Mouse (Mus musculus) forelimb bud, embryonic 11.5 days (tissue): ENCODE data around the gene Rfk.

Experiments
- DNase-seq: peaks from one replicate; pipeline ENCODE4 v3.0.0-alpha.2; 2012; ENCODE audit warnings: low read depth, low spot score

Gene Rfk

GRCm38 (mm10) chr19:17393841-17394591 is at the start of gene Rfk:
Gene Rfk (plus strand): TSS chr19:17394043.
- peak; percentile 80 for DNase-seq

- no peak for DNase-seq
These were observed 49.0 kb upstream of the Rfk start for GRCm38 (mm10) chr19:17344881-17345280.

GRCm38 (mm10) chr19:17346716-17347474 is 46.9 kb upstream of the Rfk start:
- no peak for DNase-seq

- no peak for DNase-seq
These were observed 46.0 kb upstream of the Rfk start for GRCm38 (mm10) chr19:17347852-17348251.

GRCm38 (mm10) chr19:17353727-17354126 is 40.1 kb upstream of the Rfk start:
- DNase-seq = no peak

GRCm38 (mm10) chr19:17354362-17354761 is 39.5 kb upstream of the Rfk start:
- no peak for DNase-seq

- DNase-seq = no peak
These were observed 39.0 kb upstream of the Rfk start for GRCm38 (mm10) chr19:17354797-17355196.

DNA sequence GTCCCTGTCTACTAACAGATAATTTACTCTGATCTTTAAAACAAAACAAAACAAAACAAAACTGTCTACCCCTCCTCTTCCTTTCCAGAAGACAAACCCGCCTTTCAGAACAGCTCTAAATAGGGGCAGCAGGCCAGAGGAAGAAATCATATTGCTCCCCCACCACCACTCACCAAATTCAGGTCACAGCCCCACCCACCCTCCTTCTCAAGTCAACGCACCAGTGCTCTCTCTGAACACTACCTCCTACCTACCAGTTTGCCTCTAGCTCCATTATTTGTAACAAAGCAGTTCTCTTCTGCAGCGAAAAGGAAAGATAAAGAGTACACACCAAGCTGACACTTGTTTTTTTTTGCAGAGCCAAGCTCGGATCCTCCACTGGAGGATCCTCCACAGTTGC is 38.5 kb upstream of the Rfk start:
- no peak for DNase-seq

GRCm38 (mm10) chr19:17355950-17356867 is 37.6 kb upstream of the Rfk start:
- DNase-seq = peak; percentile 67

DNA sequence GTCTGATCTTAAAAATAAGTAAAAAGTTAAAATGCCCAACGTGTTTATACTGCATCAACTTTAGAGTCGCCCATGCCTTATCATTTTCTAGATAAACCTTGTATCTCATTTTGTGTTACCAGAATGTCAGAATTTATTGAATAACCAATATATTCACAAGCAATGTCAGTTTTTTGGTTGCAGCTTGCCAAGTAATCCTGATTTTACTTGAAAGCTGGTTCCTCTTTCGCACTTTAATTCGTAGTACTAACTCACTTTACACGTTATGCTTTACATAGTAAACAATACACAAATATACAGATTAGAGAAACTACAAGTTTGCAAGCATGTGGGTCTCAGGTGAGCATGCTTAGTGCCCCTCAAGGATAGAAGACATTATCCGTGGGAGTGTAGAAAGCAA is 36.9 kb upstream of the Rfk start:
- DNase-seq = no peak

DNA sequence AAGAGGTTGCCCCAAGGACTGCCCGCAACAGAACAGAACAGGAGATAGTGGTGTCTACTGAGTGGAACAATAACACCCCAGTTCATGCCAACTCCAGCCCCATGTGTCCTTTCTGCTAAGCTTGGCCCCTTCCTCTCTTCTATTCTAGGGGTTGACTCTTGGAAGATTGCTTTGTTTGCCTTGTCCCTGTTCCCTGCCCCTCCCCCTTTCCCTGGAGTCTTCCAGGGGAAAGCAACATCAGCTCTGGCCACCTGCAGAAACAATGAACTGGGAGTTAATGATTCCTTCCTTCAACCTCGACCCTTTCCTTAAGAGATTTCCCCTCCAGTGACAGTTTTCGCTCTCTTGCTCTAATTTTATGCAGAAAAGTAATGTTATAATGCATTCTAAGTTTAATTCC is 36.5 kb upstream of the Rfk start:
- DNase-seq = no peak

- DNase-seq = no peak
These were observed 34.4 kb upstream of the Rfk start for GRCm38 (mm10) chr19:17359315-17359890.

DNA sequence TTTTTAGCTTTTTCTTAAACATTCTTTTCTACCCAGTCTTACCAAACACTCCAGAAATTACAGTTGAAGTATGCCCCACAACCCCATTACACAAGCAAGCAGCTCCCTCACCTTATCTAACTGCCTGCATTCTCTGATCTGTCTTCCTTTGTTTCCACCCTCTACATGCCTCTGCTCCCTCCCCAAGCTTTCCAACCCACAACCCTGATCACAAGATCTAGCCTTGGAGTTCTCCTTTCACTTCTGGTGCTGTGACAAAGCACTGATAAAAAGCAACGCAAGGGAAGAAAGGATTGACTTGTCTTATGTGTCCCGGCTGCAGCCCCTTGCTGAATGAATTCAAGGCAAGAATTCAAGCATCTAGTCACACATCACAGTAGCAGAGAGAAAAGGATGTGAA is 32.7 kb upstream of the Rfk start:
- DNase-seq = no peak

DNA sequence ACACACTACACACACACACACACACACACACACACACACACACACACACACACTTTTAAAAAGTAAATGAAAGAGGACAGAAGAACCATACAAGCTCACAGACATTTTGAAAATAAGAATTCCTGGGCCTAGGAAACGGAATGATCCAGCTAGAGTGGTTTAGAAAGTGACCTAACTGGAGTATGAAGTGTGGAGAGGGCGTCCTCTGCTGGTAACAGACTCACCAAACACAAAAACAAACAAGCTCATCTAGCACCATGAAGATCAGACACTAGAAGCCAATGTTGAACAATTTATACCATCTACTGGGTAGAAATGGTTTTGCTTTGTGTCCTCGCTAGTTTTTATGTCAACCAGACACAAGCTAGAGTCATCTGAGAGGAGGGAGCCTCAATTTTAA is 29.1 kb upstream of the Rfk start:
- no peak for DNase-seq

GRCm38 (mm10) chr19:17366364-17367090 is 27.3 kb upstream of the Rfk start:
- no peak for DNase-seq

DNA sequence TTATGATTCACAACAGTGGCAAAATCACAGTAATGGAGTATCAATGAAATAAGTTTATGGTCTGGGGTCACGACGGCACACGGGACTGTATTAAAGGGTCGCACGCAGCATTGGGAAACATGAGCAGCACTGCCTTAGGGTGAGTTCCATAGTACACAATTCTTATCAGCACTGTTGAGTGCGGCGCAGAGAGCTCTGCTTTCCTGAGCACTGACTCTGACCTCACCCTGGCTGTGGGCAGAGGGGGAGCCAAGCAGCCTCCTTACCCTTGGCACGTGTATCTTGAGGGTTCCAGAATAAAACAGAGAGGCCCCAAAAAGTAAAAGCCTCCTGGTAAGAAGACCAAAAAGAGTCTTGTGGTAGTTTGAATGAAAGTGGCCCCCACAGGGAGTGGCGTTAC is 25.3 kb upstream of the Rfk start:
- DNase-seq = no peak

GRCm38 (mm10) chr19:17369581-17369980 is 24.3 kb upstream of the Rfk start:
- no peak for DNase-seq

DNA sequence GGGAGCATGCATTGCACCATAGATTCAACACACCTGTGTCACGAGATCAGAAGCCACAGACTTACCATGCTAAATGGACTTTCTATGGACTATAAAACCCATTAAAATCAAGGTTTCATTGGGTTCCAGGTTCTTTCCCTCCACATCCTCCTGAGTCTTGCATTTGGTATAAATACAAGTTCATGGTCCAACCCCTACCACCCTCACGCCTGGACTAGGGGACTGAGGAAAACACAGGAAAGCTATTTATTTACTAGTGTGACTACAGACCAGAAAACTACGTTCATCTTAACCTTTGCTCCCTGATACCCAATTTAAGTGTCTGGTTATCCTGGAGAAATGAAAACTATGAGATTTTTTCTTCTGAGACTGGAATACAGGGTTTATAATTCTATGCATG is 21.1 kb upstream of the Rfk start, which contains the start of gene Gcnt1:
Gcnt1 (minus strand) TSS at position 144 of the 400 bp plus-strand sequence.
- no peak for DNase-seq

GRCm38 (mm10) chr19:17378845-17379244 is 15.0 kb upstream of the Rfk start:
- DNase-seq = no peak

GRCm38 (mm10) chr19:17380549-17380948 is 13.3 kb upstream of the Rfk start:
- DNase-seq = no peak
